Mouse (Mus musculus) cerebellum, adult 2 months (tissue): ENCODE measurements at regions not wholly inside any gene's neighbourhood (a gene's known extent, or its start where the extent isn't known, plus 50 kb on each side); places are given as distances from the start of the nearest gene placed in this dataset.

Experiments used
- CTCF ChIP-seq: fragments of 200-500 bp; IDR thresholded peaks from 2 replicates; pipeline ENCODE4 v1.5.1; 2011; ENCODE audit warnings: low read depth, mild to moderate bottlenecking, control low read depth, low read length, moderate library complexity, borderline replicate concordance; ENCODE audit not compliant: insufficient read depth
- POLR2A ChIP-seq: fragments of 200-500 bp; IDR thresholded peaks from 2 replicates; pipeline ENCODE4 v1.6.1; 2011; ENCODE audit warnings: low read length, control low read depth, borderline replicate concordance; ENCODE audit not compliant: insufficient read depth

DNA sequence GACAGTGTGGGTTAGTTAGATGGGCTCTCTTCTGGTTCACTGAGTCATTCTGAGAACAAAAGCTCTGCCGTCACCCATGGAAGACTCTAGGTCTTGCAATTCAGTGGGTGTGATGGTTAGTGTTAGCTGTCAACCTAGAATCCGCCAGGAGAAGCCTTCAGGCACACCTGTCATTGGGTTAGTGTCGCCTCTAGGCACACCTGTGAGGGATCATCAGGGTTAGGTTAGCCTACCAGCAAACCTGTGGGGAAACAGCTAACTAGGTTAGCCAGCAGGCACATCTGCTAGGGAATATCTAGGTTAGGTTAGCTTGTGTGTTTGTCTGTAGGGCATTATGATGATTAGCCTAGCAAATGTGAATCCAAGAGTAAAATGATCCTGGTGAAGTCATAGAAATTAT is 223.8 kb downstream of the Ccdc91 start:
- TF ChIP-seq CTCF (no peak), POLR2A (no peak)
